Mouse (Mus musculus): ENCODE results near the gene H2-Eb1. TPM values are rescaled to one million over a fixed set of nuclear protein-coding genes. Genes with fewer than 3 reads are reported as not detected.

Gene H2-Eb1
- polyA plus RNA-seq, 1 experiment: 174 TPM

DNA sequence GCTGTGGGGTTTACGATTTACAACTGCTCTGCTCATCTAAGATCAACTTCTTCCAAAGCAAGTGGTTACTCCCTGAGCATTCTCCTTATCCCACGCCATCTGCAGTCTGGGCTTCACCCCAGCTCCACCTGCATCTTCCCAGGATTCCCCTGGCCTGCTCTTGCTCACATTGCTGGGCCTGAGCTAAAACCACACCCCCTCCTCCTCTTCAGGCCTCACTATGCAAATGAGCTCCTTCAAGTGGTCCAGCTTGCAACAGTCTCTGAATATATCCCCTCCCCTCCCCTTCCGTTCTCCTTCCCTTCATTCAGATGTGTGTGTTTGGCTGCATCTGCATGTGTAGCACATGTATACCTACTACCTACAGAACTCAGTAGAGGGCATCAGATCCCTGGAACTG is 6.3 kb upstream of the H2-Eb1 start:
- Histone ChIP-seq H3K27me3 (replicated peaks; ENCODE audit: control insufficient read depth, insufficient read depth, low read length) (no peaks in the 10 kb centered on the region), H3K4me3 (ENCODE audit: insufficient read depth, low read depth, low read length) (no peak overlapping the region), H3K27ac (ENCODE audit: insufficient read depth, low read depth, low read length) (no peak overlapping the region), H3K36me3 (ENCODE audit: control insufficient read depth, insufficient read depth, low read length) (no peaks in the 10 kb centered on the region), H3K4me1 (ENCODE audit: control insufficient read depth, insufficient read depth, low read length) (peaks cover 3% of the 10 kb centered on the region; the same call in 1 of the 2 replicates)
- 92% methylated on average over 3 of the region's 3 CpGs for WGBS
- no peak for DNase-seq
- TF ChIP-seq POLR2A (IDR thresholded peaks at IDR 0.05; ENCODE audit: low read depth, low read length): no peak

DNA sequence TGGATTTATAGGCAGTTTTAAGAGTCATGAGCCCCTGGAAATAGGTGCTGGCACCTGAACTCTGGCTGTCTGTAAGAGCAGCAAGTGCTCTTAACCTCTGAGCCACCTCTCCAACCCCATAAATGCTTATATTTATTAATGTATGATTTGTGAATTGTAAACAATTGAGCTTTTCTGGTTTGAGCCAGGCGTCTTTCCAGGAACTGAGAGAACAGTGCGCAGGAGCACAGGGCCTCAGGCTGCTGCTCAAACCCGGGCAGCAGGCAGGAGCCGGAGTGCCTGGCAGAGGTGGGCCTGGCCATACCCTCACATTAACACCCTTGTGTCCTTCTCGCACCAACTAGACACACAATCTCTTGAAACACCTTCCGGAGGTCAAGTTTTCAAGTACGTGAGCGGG is 5.6 kb upstream of the H2-Eb1 start:
- no peaks in the 10 kb centered on the region for H3K36me3 ChIP-seq (ENCODE audit: control insufficient read depth, insufficient read depth, low read length)
- WGBS: 89% methylated on average over 8 of the region's 8 CpGs
- no peak overlapping the region for H3K4me3 ChIP-seq (ENCODE audit: insufficient read depth, low read depth, low read length)
- DNase-seq: no peak
- H3K4me1 ChIP-seq (ENCODE audit: control insufficient read depth, insufficient read depth, low read length): peaks cover 3% of the 10 kb centered on the region; the same call in 1 of the 2 replicates
- H3K27ac ChIP-seq (ENCODE audit: insufficient read depth, low read depth, low read length): no peak overlapping the region
- no peaks in the 10 kb centered on the region for H3K27me3 ChIP-seq (replicated peaks; ENCODE audit: control insufficient read depth, insufficient read depth, low read length)
- no peak for TF ChIP-seq POLR2A (IDR thresholded peaks at IDR 0.05; ENCODE audit: low read depth, low read length)
- TF ChIP-seq CTCF (conservative IDR thresholded peaks at IDR 0.05; ENCODE audit: insufficient read depth, insufficient read length, low read depth, low read length): no peak

GRCm38 (mm10) chr17:34300691-34301566 is 4.7 kb upstream of the H2-Eb1 start:
- Histone ChIP-seq H3K36me3 (ENCODE audit: control insufficient read depth, insufficient read depth, low read length) (no peaks in the 10 kb centered on the region), H3K4me1 (ENCODE audit: control insufficient read depth, insufficient read depth, low read length) (peaks cover 3% of the 10 kb centered on the region; the same call in 1 of the 2 replicates), H3K27me3 (replicated peaks; ENCODE audit: control insufficient read depth, insufficient read depth, low read length) (no peaks in the 10 kb centered on the region), H3K27ac (ENCODE audit: insufficient read depth, low read depth, low read length) (no peak overlapping the region), H3K4me3 (ENCODE audit: insufficient read depth, low read depth, low read length) (no peak overlapping the region)
- no peak for DNase-seq
- TF ChIP-seq POLR2A (IDR thresholded peaks at IDR 0.05; ENCODE audit: low read depth, low read length) (no peak), CTCF (conservative IDR thresholded peaks at IDR 0.05; ENCODE audit: insufficient read depth, insufficient read length, low read depth, low read length) (no peak)
- WGBS: 61% methylated on average over 23 of the region's 23 CpGs

DNA sequence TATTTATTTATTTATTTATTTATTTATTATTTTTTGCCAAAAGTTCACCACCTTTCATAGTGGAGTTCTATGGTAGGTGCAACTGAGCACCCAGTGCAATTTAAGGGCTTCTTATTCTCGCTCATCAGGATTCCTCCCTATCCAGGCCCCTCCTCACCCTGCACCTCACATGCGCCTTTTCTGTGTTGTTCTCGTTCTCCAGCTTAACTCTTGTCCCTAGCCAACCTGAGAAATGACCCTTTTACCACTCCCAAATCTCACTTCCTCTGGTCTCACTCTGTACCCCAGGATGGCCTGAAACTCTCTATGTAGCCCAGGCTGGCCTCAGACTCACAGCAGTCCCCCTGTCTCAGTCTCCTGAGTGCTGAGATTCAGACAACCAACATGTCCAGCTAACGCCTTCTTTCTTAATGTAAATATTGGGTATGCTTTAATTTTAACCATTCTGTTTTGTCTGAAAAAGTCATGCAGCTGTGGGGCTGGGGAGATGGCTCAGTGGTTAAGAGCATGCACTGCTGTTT is 3.9 kb upstream of the H2-Eb1 start:
- no peak overlapping the region for H3K27ac ChIP-seq (ENCODE audit: insufficient read depth, low read depth, low read length)
- H3K27me3 ChIP-seq (replicated peaks; ENCODE audit: control insufficient read depth, insufficient read depth, low read length): no peaks in the 10 kb centered on the region
- no peak overlapping the region for H3K4me3 ChIP-seq (ENCODE audit: insufficient read depth, low read depth, low read length)
- TF ChIP-seq POLR2A (IDR thresholded peaks at IDR 0.05; ENCODE audit: low read depth, low read length): no peak
- no peak for TF ChIP-seq CTCF (conservative IDR thresholded peaks at IDR 0.05; ENCODE audit: insufficient read depth, insufficient read length, low read depth, low read length)
- H3K36me3 ChIP-seq (ENCODE audit: control insufficient read depth, insufficient read depth, low read length): no peaks in the 10 kb centered on the region
- no peak for DNase-seq
- no peaks in the 10 kb centered on the region for H3K4me1 ChIP-seq (ENCODE audit: control insufficient read depth, insufficient read depth, low read length)
- 88% methylated on average over 4 of the region's 4 CpGs for WGBS

DNA sequence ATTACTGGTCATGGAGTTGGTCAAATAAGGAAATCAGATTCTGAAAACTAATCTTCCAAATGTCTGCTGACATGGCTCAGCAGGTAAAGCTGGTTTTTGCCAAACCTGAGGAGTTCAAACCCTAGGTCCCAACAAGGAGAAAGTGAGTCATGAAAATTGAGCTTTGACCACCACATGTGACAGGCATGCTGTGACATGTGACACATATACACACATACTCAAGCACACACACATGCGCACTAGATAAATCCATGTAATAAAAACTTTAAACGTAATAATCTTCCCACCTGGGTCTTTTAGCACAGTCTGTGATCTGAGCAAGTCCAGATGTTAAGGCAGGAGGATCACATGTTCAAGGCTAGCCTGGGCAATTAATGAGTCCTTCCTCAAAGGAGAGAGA is 1.9 kb upstream of the H2-Eb1 start:
- Histone ChIP-seq H3K4me3 (ENCODE audit: insufficient read depth, low read depth, low read length) (no peak overlapping the region), H3K27me3 (replicated peaks; ENCODE audit: control insufficient read depth, insufficient read depth, low read length) (no peaks in the 10 kb centered on the region), H3K36me3 (ENCODE audit: control insufficient read depth, insufficient read depth, low read length) (no peaks in the 10 kb centered on the region), H3K27ac (ENCODE audit: insufficient read depth, low read depth, low read length) (no peak overlapping the region), H3K4me1 (ENCODE audit: control insufficient read depth, insufficient read depth, low read length) (no peaks in the 10 kb centered on the region)
- TF ChIP-seq CTCF (conservative IDR thresholded peaks at IDR 0.05; ENCODE audit: insufficient read depth, insufficient read length, low read depth, low read length): no peak
- no peak for TF ChIP-seq POLR2A (IDR thresholded peaks at IDR 0.05; ENCODE audit: low read depth, low read length)
- no peak for DNase-seq
- 86% methylated on average over 2 of the region's 2 CpGs for WGBS

DNA sequence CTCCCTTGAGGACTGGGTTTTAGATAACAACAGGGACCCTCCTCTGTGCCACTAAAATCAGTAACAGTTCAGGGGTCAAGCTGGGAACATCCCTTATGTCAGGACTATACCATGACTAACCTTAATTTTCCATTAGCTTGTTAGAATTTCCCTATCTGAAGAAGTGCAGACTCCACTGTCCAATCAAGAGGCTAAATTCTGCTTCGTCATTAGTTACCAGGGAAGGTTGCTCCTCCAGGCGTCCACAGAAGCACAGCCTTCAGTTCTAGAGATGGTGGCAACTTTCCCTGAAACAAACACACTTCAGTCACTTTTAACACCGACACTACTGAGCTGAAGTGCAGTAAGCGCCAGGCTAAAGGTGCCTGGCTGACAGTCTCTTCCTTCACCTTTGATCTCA is 916 bp upstream of the H2-Eb1 start:
- H3K27ac ChIP-seq (ENCODE audit: insufficient read depth, low read depth, low read length): peak overlapping the region; percentile 10; the same call in 1 of the 2 replicates
- H3K36me3 ChIP-seq (ENCODE audit: control insufficient read depth, insufficient read depth, low read length): no peaks in the 10 kb centered on the region
- whole genome bisulfite sequencing: 11% methylated on average over 4 of the region's 4 CpGs

DNA sequence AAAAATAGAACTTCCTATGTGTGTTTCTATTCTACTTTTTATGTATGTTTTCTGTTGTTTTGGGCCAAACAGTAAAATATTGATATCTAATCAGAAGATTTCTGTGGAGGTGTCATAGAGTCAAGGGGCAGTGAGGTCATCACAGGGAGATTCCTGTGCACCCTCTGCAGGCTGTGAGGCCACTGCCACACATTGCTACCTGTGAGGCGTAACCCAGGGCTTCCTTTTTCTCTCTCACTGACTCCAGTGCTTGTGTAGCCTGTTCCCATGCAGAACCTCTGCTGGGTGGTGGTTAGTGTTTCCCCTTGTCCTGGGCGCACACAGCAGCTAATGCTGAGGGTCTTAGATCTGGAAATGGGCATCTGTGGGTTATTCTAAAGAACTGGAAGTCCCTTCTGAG is 740 bp downstream of the H2-Eb1 start:
- H3K27ac ChIP-seq (ENCODE audit: insufficient read depth, low read depth, low read length): no peak overlapping the region
- H3K4me1 ChIP-seq (ENCODE audit: control insufficient read depth, insufficient read depth, low read length): no peaks in the 10 kb centered on the region
- no peak for TF ChIP-seq CTCF (conservative IDR thresholded peaks at IDR 0.05; ENCODE audit: insufficient read depth, insufficient read length, low read depth, low read length)
- no peak for TF ChIP-seq POLR2A (IDR thresholded peaks at IDR 0.05; ENCODE audit: low read depth, low read length)
- H3K4me3 ChIP-seq (ENCODE audit: insufficient read depth, low read depth, low read length): no peak overlapping the region
- H3K36me3 ChIP-seq (ENCODE audit: control insufficient read depth, insufficient read depth, low read length): no peaks in the 10 kb centered on the region
- no peak for DNase-seq
- 80% methylated on average over 2 of the region's 2 CpGs for WGBS
- no peaks in the 10 kb centered on the region for H3K27me3 ChIP-seq (replicated peaks; ENCODE audit: control insufficient read depth, insufficient read depth, low read length)

More for the DNA sequence above, 916 bp upstream of the H2-Eb1 start:
- Histone ChIP-seq H3K4me1 (ENCODE audit: control insufficient read depth, insufficient read depth, low read length) (no peaks in the 10 kb centered on the region), H3K4me3 (ENCODE audit: insufficient read depth, low read depth, low read length) (no peak overlapping the region), H3K27me3 (replicated peaks; ENCODE audit: control insufficient read depth, insufficient read depth, low read length) (no peaks in the 10 kb centered on the region)
- TF ChIP-seq POLR2A (IDR thresholded peaks at IDR 0.05; ENCODE audit: low read depth, low read length): no peak
- TF ChIP-seq CTCF (conservative IDR thresholded peaks at IDR 0.05; ENCODE audit: insufficient read depth, insufficient read length, low read depth, low read length): no peak
- peak; percentile 89 for DNase-seq

All from kidney, adult 2 months (tissue).